Mouse (Mus musculus) ES-Bruce4 (cell line): ENCODE data around the gene Igfbp3. TPM values are rescaled to one million over a fixed set of nuclear protein-coding genes. Genes with fewer than 3 reads are reported as not detected.
A peak's percentile ranks its signal among the peaks of the same experiment; 100 is the strongest.

Experiments
- H3K27ac ChIP-seq: 2 replicates; pipeline ENCODE4 v1.5.1; 2012; ENCODE audit warnings: low read length, inconsistent platforms; ENCODE audit not compliant: insufficient read depth
- H3K27me3 ChIP-seq: 2 replicates; pipeline ENCODE4 v1.6.1; 2012; ENCODE audit warnings: mild to moderate bottlenecking, low read length, inconsistent platforms; ENCODE audit not compliant: control insufficient read depth, poor library complexity, insufficient read depth, severe bottlenecking
- H3K36me3 ChIP-seq: 2 replicates; pipeline ENCODE4 v1.6.1; 2012; ENCODE audit warnings: inconsistent platforms, mild to moderate bottlenecking, low read length, moderate library complexity; ENCODE audit not compliant: control insufficient read depth, poor library complexity, insufficient read depth, severe bottlenecking
- H3K4me1 ChIP-seq: one replicate; pipeline ENCODE4 v1.8.1; 2011; ENCODE audit warnings: low read length; ENCODE audit not compliant: control insufficient read depth, insufficient read depth
- H3K4me3 ChIP-seq: 2 replicates; pipeline ENCODE4 v1.5.1; 2011; ENCODE audit warnings: low read depth, mild to moderate bottlenecking, low read length
- H3K9ac ChIP-seq: 2 replicates; pipeline ENCODE4 v1.6.1; 2012; ENCODE audit warnings: low read depth, mild to moderate bottlenecking, inconsistent platforms; ENCODE audit not compliant: poor library complexity, severe bottlenecking
- H3K9me3 ChIP-seq: replicated peaks from 2 replicates; pipeline ENCODE4 v1.6.1; 2012; ENCODE audit warnings: mild to moderate bottlenecking, low read length, inconsistent platforms; ENCODE audit not compliant: control insufficient read depth, poor library complexity, insufficient read depth, severe bottlenecking
- CTCF ChIP-seq: IDR thresholded peaks from one replicate; pipeline ENCODE4 v1.8.1; 2011; ENCODE audit warnings: low read depth, low read length
- EP300 ChIP-seq: IDR thresholded peaks from 2 replicates; pipeline ENCODE4 v1.6.1; 2011; ENCODE audit warnings: low read depth, low read length; ENCODE audit not compliant: insufficient read depth
- POLR2A ChIP-seq: IDR thresholded peaks from one replicate; pipeline ENCODE4 v1.8.1; 2011; ENCODE audit warnings: low read length; ENCODE audit not compliant: insufficient read depth
- polyA plus RNA-seq: library from polyadenylated mRNA; stranded (reverse); fragments of >200 nt; gene quantifications from 2 replicates; pipeline ENCODE4 v1.2.4, GENCODE M21; 2011; ENCODE audit warnings: low read depth; ENCODE audit not compliant: missing spikeins, insufficient read depth, insufficient read length

Igfbp3 gene
- polyA plus RNA-seq, 1 experiment: 168 TPM

DNA sequence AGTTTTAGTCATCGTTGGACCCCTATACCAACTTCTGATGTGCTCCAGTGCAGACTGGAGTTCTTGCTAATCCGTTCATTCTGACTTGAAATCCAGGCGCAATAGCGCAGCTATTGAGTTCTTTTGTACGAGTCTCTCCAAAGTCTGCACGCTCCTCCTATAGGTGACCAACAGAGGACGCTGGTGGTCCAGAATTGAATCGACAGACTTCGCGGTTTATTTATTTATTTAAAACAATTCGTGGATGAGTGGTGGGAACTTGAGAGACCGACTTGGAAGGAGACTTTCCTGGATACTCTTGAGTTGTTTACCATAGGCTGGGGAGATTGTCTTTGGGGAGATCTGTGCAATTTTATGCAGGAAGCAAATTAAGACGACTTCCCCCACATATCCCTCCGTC is 1.0 kb upstream of the Igfbp3 start:
- H3K27ac ChIP-seq: no peak overlapping the region
- TF ChIP-seq EP300 (no peak), CTCF (peak; percentile 41)
- H3K27me3 ChIP-seq: no peaks in the 10 kb centered on the region; the same call in 1 of the 2 replicates
- H3K4me1 ChIP-seq: no peaks in the 10 kb centered on the region
- H3K4me3 ChIP-seq: 0 out of 2 replicates have a peak overlapping the region, but pooled peaks have one; percentile 8
- no peaks in the 10 kb centered on the region for H3K36me3 ChIP-seq
- peak overlapping the region; percentile 91; the same call in 1 of the 2 replicates for H3K9ac ChIP-seq
- no peaks in the 10 kb centered on the region for H3K9me3 ChIP-seq

DNA sequence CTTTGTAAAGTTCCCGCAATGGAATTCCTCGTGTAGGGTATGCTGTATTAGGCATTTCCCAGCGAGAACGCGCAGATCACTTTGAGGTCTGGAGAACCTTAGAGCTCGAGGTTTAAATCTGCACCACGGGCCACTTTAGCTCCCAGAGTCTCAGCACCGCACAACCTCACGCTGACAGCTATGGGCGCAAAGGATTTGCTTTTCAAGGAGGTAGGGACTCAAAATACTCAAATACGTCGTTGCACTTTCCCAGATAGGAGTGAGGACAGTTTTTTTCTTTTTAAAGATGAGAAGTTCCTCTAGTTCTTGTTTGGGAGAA is 578 bp upstream of the Igfbp3 start:
- no peaks in the 10 kb centered on the region for H3K9me3 ChIP-seq
- H3K27me3 ChIP-seq: no peaks in the 10 kb centered on the region; the same call in 1 of the 2 replicates
- peak overlapping the region; percentile 91 for H3K9ac ChIP-seq
- H3K27ac ChIP-seq: no peak overlapping the region
- no peaks in the 10 kb centered on the region for H3K36me3 ChIP-seq
- peak overlapping the region; percentile 81 for H3K4me3 ChIP-seq
- TF ChIP-seq EP300: no peak
- no peak for TF ChIP-seq POLR2A
- no peak for TF ChIP-seq CTCF
- H3K4me1 ChIP-seq: no peaks in the 10 kb centered on the region

DNA sequence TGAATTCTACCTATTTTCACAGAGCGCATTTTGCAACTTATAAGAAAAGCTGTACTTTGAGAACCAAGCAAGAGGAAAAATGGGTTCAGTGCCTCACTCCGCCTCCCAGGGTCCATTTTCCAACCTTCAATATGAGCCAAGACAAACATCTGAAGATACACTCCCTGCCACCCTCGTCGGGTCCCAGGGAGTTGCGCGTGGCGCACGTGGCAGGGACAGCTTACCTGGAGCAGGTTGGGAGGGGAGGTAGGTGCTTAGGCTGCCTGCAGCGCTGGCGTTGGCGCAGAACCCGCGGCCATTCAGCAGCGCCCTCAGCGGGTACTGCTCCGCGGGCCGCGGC is 592 bp downstream of the Igfbp3 start:
- Histone ChIP-seq H3K9me3 (no peaks in the 10 kb centered on the region), H3K4me3 (peak overlapping the region; percentile 81), H3K36me3 (0 out of 2 replicates have a peak, but pooled peaks cover 3% of the 10 kb centered on the region), H3K27ac (no peak overlapping the region), H3K4me1 (no peaks in the 10 kb centered on the region), H3K9ac (peak overlapping the region; percentile 91), H3K27me3 (no peaks in the 10 kb centered on the region; the same call in 1 of the 2 replicates)
- TF ChIP-seq EP300: no peak
- TF ChIP-seq CTCF: no peak
- no peak for TF ChIP-seq POLR2A

DNA sequence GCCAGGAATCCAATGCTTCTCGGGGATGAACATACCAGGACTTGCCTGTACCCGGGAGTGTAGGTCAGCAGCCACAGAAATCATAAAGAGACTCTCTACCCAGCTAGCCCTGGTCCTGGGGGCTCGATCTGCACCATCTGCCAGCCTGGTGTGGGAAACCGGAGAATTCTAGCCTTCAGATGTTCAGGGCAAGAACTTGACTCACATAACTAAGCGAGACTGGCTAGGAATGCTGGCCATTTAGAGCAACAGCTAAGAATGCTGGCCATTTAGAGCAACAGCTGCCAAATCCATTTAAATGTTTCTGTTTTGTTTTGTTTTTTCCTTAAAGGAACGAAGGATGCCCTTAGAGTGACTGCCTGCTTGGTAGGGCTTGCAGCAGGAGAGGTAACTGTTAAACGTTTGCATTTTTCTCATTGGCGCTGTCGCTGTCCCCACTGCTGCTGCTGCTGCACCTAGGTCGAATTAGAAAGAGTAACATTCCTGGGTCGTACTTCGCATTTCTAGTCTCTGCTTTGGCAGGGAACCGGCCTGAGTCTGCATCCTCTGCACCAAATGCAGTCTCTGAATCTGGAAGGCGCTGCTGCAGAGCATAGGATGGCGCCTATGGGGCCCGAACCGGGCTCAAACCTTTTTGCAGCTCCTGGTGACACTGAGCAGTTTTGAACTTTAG is 1.5 kb downstream of the Igfbp3 start:
- H3K9ac ChIP-seq: 0 out of 2 replicates have a peak overlapping the region, but pooled peaks have one; percentile 1
- no peaks in the 10 kb centered on the region; the same call in 1 of the 2 replicates for H3K27me3 ChIP-seq

DNA sequence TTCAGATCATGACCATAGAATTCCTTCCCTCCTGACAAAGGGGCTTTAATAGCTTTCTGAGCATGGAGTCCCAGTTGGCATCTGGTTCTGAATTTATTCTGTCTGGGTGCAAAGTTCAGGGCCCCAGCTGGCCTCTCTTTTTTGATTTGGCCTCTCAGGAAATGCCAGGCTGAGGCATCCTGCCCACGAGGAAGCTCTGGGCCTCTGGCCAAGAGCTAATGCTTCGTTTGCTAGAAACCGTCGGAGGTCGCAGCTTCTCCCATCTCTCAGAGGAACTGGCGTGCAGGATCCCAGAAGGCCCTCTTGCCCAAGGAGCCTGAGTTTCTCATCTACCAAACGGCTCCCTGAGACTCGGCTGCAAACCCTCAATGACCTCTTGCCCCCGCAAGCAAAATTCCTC is 2.5 kb downstream of the Igfbp3 start:
- no peak overlapping the region for H3K27ac ChIP-seq
- no peaks in the 10 kb centered on the region; the same call in 1 of the 2 replicates for H3K27me3 ChIP-seq
- no peaks in the 10 kb centered on the region for H3K4me1 ChIP-seq
- no peak overlapping the region for H3K9ac ChIP-seq
- 0 out of 2 replicates have a peak, but pooled peaks cover 3% of the 10 kb centered on the region for H3K36me3 ChIP-seq
- no peaks in the 10 kb centered on the region for H3K9me3 ChIP-seq
- TF ChIP-seq POLR2A: no peak
- TF ChIP-seq CTCF: no peak
- no peak for TF ChIP-seq EP300
- H3K4me3 ChIP-seq: no peak overlapping the region

More for the DNA sequence above, 1.5 kb downstream of the Igfbp3 start:
- no peak overlapping the region for H3K27ac ChIP-seq
- no peaks in the 10 kb centered on the region for H3K4me1 ChIP-seq
- 0 out of 2 replicates have a peak, but pooled peaks cover 3% of the 10 kb centered on the region for H3K36me3 ChIP-seq
- no peak for TF ChIP-seq EP300
- no peak for TF ChIP-seq POLR2A
- TF ChIP-seq CTCF: no peak
- H3K4me3 ChIP-seq: 0 out of 2 replicates have a peak overlapping the region, but pooled peaks have one; percentile 4
- H3K9me3 ChIP-seq: no peaks in the 10 kb centered on the region

DNA sequence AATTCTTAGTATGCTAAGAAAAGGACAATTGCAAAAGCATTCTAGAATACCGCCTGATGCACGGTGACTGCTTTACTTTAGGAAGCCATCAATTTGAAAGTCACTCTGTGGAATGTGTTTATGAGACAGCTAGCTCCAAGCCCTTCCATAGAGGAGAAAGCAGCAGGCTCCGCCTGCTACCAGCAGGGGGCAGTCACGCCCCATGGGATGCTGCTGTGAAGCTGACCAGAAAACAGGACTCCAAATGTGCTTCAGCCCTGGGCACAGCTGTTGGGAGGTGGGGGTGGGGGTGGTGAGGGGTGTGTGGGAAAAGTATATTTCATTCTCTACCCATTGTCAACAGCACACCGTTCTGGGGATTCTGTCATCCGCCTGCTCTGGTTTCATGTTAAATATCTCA is 3.4 kb downstream of the Igfbp3 start:
- Histone ChIP-seq H3K9me3 (no peaks in the 10 kb centered on the region), H3K4me3 (no peak overlapping the region), H3K36me3 (0 out of 2 replicates have a peak, but pooled peaks cover 3% of the 10 kb centered on the region), H3K4me1 (no peaks in the 10 kb centered on the region), H3K27me3 (no peaks in the 10 kb centered on the region; the same call in 1 of the 2 replicates), H3K27ac (no peak overlapping the region), H3K9ac (no peak overlapping the region)
- TF ChIP-seq EP300 (no peak), CTCF (peak; percentile 92), POLR2A (no peak)
